Mouse (Mus musculus) spleen, adult 2 months (tissue): ENCODE results near the gene Wdr34. TPM values are rescaled to one million over a fixed set of nuclear protein-coding genes. Genes with fewer than 3 reads are reported as not detected.

Experiments
- DNase-seq, 2 experiments: peaks; one replicate each; pipeline versions ENCODE4 v3.0.0 to v3.0.0-alpha.2; 2012 to 2021; ENCODE audit warnings: low spot score in 2 of 2, low read depth in 1 of 2
- H3K27ac ChIP-seq: fragments of 200-500 bp; 2 replicates; pipeline ENCODE4 v1.5.1; 2012; ENCODE audit warnings: low read length, inconsistent platforms; ENCODE audit not compliant: insufficient read depth
- H3K27me3 ChIP-seq: fragments of 200-500 bp; 2 replicates; pipeline ENCODE4 v1.6.1; 2012; ENCODE audit warnings: mild to moderate bottlenecking, moderate library complexity, low read length, inconsistent platforms; ENCODE audit not compliant: control insufficient read depth, insufficient read depth
- H3K36me3 ChIP-seq: fragments of 200-500 bp; 2 replicates; pipeline ENCODE4 v1.6.1; 2012; ENCODE audit warnings: mild to moderate bottlenecking, low read length, inconsistent platforms; ENCODE audit not compliant: control insufficient read depth, insufficient read depth
- H3K4me1 ChIP-seq: fragments of 200-500 bp; 2 replicates; pipeline ENCODE4 v1.6.1; 2011; ENCODE audit warnings: inconsistent platforms; ENCODE audit not compliant: control insufficient read depth, insufficient read depth, insufficient read length
- H3K4me3 ChIP-seq: fragments of 200-500 bp; 2 replicates; pipeline ENCODE4 v1.5.1; 2011; ENCODE audit warnings: mild to moderate bottlenecking, inconsistent platforms; ENCODE audit not compliant: insufficient read depth, insufficient read length; ENCODE audit errors: extremely low read depth
- CTCF ChIP-seq: fragments of 200-500 bp; IDR thresholded peaks from 2 replicates; pipeline ENCODE4 v1.5.1; 2011; ENCODE audit warnings: mild to moderate bottlenecking, inconsistent platforms; ENCODE audit not compliant: insufficient read depth, insufficient read length, insufficient replicate concordance; ENCODE audit errors: extremely low read depth
- POLR2A ChIP-seq: fragments of 200-500 bp; IDR thresholded peaks from 2 replicates; pipeline ENCODE4 v1.6.1; 2011; ENCODE audit warnings: low read depth, low read length, inconsistent platforms
- WGBS: fragments of 180-500 bp; shearing (Covaris S2); methylation state at CpG from one replicate; pipeline ENCODE4 v1.1.7; 2018; 5-methylcytosine and 5-hydroxymethylcytosine counted together
- polyA plus RNA-seq: library from polyadenylated mRNA; depleted of rRNA; stranded (reverse); fragments of >200 nt; gene quantifications from 2 replicates; pipeline ENCODE4 v1.2.3, GENCODE M21; 2012

Gene Wdr34
- polyA plus RNA-seq, 1 experiment: 7.6 TPM

GRCm38 (mm10) chr2:30087310-30087709, 38.6 kb upstream of the Wdr34 start:
- 81% methylated on average over 4 of the region's 4 CpGs for WGBS
- no peak for TF ChIP-seq POLR2A
- no peak for TF ChIP-seq CTCF
- Histone ChIP-seq H3K36me3 (peaks cover 12% of the 10 kb centered on the region), H3K4me3 (no peak overlapping the region), H3K27me3 (no peaks in the 10 kb centered on the region), H3K27ac (no peak overlapping the region), H3K4me1 (no peaks in the 10 kb centered on the region; the same call in 1 of the 2 replicates)
- no peak for DNase-seq

GRCm38 (mm10) chr2:30084632-30085031, 36.0 kb upstream of the Wdr34 start:
- Histone ChIP-seq H3K4me1 (no peaks in the 10 kb centered on the region; the same call in 1 of the 2 replicates), H3K27ac (no peak overlapping the region), H3K27me3 (no peaks in the 10 kb centered on the region), H3K4me3 (no peak overlapping the region), H3K36me3 (no peaks in the 10 kb centered on the region)
- 86% methylated on average over 12 of the region's 12 CpGs for WGBS
- TF ChIP-seq CTCF: no peak
- no peak for DNase-seq

GRCm38 (mm10) chr2:30084113-30084512, 35.4 kb upstream of the Wdr34 start:
- Histone ChIP-seq H3K4me1 (no peaks in the 10 kb centered on the region; the same call in 1 of the 2 replicates), H3K36me3 (no peaks in the 10 kb centered on the region), H3K27ac (no peak overlapping the region), H3K4me3 (no peak overlapping the region), H3K27me3 (no peaks in the 10 kb centered on the region)
- WGBS: 43% methylated on average over 5 of the region's 5 CpGs
- TF ChIP-seq POLR2A (no peak), CTCF (no peak)
- no peak for DNase-seq

- no peaks in the 10 kb centered on the region for H3K36me3 ChIP-seq
- no peak overlapping the region for H3K4me3 ChIP-seq
- no peaks in the 10 kb centered on the region for H3K27me3 ChIP-seq
- no peaks in the 10 kb centered on the region; the same call in 1 of the 2 replicates for H3K4me1 ChIP-seq
- no peak for TF ChIP-seq CTCF
- TF ChIP-seq POLR2A: no peak
- 92% methylated on average over 15 of the region's 15 CpGs for WGBS
- H3K27ac ChIP-seq: no peak overlapping the region
- DNase-seq: no peak
Observed at GRCm38 (mm10) chr2:30080181-30080800, 31.6 kb upstream of the Wdr34 start.

- no peak for TF ChIP-seq POLR2A
- no peak for TF ChIP-seq CTCF
- H3K4me1 ChIP-seq: no peaks in the 10 kb centered on the region
- H3K27ac ChIP-seq: no peak overlapping the region
- no peaks in the 10 kb centered on the region for H3K27me3 ChIP-seq
- no peak for DNase-seq
- H3K4me3 ChIP-seq: no peak overlapping the region
- no peaks in the 10 kb centered on the region for H3K36me3 ChIP-seq
- WGBS: 87% methylated on average over 4 of the region's 4 CpGs
Observed at GRCm38 (mm10) chr2:30078760-30079159, 30.1 kb upstream of the Wdr34 start.

- Histone ChIP-seq H3K27me3 (no peaks in the 10 kb centered on the region), H3K36me3 (no peaks in the 10 kb centered on the region), H3K4me1 (no peaks in the 10 kb centered on the region), H3K4me3 (no peak overlapping the region), H3K27ac (no peak overlapping the region)
- TF ChIP-seq POLR2A (no peak), CTCF (no peak)
- DNase-seq: no peak
- WGBS: 24% methylated on average over 10 of the region's 10 CpGs
Observed at GRCm38 (mm10) chr2:30078349-30078712, 29.6 kb upstream of the Wdr34 start.
